Mouse (Mus musculus) adrenal gland, adult 8-10 months (tissue): Measurements from ENCODE around the gene Olfr837. TPM values are rescaled to one million over a fixed set of nuclear protein-coding genes. Genes with fewer than 3 reads are reported as not detected.
"Not testable (repeated sequence)": the region's sequence is repeated elsewhere in the genome, so short reads cannot be mapped to it uniquely, and the experiment has no call there.

Source experiments
- DNase-seq: peaks from one replicate; pipeline ENCODE4 v3.0.0; 2022
- total RNA-seq, 4 experiments: library from RNA; stranded (reverse); gene quantifications; 2 replicates each; pipeline ENCODE4 v1.2.4; 2022

Olfr837 gene
- not detected for total RNA-seq

DNA sequence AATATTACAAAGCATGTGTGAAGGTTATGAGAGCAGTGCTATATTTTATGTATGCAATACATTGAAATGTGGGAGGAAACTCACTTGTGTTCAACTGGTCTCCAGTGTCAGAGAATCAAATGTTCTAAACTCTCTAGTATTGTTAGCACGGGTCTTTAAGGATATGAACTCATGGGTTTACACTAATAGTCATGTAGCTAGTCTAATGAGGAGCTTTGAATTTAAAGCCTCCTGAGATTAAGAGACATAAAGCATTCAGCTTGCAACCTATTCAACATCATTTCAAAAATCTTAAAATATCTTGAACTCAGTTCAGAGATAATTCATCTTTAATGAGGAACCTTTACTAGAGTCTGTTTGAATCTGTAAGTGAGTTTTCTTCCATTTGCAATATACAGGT lies at the start of gene Olfr837:
Gene Olfr837, plus strand, starts transcription at position 301 of the 400 bp plus-strand sequence.
- no peak for DNase-seq

DNA sequence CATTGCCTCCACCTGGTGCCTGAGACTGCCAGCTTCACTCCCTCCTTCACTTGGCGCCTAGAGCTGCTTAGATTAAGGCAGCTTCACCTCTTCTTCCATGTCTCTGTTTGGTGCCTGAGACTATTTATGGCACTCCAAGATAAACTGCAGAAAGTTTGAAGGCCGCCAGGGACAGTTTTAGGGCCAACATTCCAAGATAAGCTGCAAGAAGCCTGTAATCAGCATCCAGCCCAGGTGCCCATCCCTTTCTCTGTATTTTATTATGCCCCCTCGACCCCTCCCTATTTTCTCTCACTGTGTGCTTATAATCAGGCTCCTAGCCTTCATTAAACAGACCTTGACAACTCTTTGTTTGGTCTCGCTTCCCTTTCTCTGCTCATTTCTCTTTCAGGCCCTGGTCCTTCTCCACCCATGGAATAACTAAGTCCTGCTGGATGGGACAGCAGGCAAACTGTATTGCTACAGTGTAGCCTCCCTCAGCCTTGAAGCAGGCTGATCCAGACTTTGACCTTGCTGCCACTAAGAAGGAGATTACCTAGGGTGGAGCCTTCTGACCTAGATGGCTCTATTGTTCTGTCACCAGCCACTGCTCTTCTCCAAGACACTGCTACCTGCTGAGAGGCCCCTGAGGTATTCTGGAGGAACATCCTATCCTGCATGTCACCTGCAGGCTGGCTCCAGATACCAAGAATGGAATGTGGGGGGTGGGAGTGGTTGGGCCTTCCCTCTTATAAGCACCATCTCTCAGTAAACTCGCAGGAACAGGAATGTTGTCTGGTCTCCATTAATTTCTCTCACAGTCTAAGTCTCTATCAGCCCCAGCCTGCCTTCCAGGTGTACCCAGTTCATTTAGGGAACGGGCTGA lies 43.0 kb upstream of the Olfr837 start:
- not testable (repeated sequence) for DNase-seq

DNA sequence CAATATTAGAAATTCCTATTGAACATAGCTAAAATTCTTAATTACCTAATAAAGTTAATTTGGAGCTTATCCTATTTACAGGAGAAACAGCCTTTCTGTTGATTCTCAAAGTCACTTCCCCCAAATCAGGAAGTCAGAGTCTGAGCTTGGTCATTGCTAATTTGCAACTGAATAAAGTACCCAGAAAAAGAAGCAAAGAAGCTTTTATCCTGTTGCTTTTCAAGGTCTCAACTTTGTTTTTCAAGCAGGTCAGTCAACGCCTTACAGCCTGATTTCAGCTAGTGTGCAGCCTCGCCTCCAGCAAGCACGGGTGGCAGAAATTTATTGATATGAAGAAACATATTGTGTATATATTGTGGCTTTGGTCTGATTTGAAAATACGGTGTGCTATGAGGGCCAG lies 38.8 kb upstream of the Olfr837 start:
- DNase-seq: no peak

DNA sequence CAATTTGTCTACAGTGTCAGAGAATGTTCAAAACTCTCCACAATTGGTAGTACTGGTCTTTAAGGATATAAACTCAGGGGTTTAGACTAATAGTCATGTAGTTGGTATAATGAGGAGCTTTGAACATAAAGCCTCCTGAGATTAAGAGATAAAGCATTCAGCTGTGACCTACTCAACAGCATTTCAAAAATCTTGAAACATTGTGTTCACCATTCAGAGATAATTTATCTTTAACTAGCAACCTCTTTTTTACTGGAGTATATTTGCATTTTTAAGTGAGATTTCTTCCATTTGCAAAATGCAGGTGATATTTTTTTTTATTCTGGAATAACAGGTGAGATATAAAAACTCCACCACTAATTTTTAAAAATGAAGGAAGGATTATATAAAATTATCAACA lies 16.0 kb upstream of the Olfr837 start, which contains the start of gene Olfr836:
Gene Olfr836, plus strand, starts transcription at position 301 of the 400 bp plus-strand sequence.
- DNase-seq: no peak

DNA sequence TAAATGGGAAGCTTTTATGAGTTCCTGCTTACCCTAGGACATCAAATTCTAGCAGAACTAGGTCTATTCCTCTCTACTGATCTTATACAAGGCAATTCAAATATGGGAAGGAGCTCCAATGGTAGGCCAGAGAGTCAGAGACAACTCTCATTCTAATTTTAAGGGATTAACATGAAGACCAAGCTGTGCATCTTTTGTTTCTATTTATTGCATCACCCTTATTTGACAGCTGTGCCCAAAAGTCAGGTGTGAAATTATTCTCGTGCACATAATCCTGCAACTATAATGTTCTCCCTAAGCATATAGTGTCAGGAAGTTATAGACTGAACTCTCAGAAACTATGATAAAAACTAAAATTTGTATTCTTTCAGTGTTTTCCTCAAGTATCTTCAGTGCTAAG lies 41.1 kb downstream of the Olfr837 start, which contains the start of gene Olfr839-ps1:
Gene Olfr839-ps1, minus strand, starts transcription at position 101 of the 400 bp plus-strand sequence.
- no peak for DNase-seq

Other genes starting within 250 kb of the Olfr837 start
- gene Olfr832, start 199.2 kb upstream of the Olfr837 start, total RNA-seq: not detected
- gene Olfr834, start 148.3 kb upstream of the Olfr837 start, total RNA-seq: not detected
- gene Olfr835, start 103.6 kb upstream of the Olfr837 start, total RNA-seq: not detected
- not detected for gene Olfr836, start 15.9 kb upstream of the Olfr837 start, total RNA-seq
- gene Olfr839-ps1, start 41.0 kb downstream of the Olfr837 start, total RNA-seq: not detected
- not detected for gene Olfr843, start 115.7 kb downstream of the Olfr837 start, total RNA-seq
- not detected for gene Olfr844, start 180.0 kb downstream of the Olfr837 start, total RNA-seq
- gene Olfr845, start 200.1 kb downstream of the Olfr837 start, total RNA-seq: not detected
- not detected for gene Olfr846, start 227.7 kb downstream of the Olfr837 start, total RNA-seq
- gene Olfr847, start 242.4 kb downstream of the Olfr837 start, total RNA-seq: not detected